Mouse (Mus musculus) heart, adult 8-10 months (tissue): ENCODE results near the gene Eif2a. TPM values are rescaled to one million over a fixed set of nuclear protein-coding genes. Genes with fewer than 3 reads are reported as not detected.
A peak's percentile ranks its signal among the peaks of the same experiment; 100 is the strongest.

ENCODE experiments used
- DNase-seq: peaks from one replicate; pipeline ENCODE4 v3.0.0; 2022; ENCODE audit warnings: low spot score
- total RNA-seq, 4 experiments: library from RNA; stranded (reverse); gene quantifications; 2 replicates each; pipeline ENCODE4 v1.2.4; 2022

The Eif2a gene
- 10 to 100 TPM; 35.5 to 36.8 (median 35.8) TPM for total RNA-seq

DNA sequence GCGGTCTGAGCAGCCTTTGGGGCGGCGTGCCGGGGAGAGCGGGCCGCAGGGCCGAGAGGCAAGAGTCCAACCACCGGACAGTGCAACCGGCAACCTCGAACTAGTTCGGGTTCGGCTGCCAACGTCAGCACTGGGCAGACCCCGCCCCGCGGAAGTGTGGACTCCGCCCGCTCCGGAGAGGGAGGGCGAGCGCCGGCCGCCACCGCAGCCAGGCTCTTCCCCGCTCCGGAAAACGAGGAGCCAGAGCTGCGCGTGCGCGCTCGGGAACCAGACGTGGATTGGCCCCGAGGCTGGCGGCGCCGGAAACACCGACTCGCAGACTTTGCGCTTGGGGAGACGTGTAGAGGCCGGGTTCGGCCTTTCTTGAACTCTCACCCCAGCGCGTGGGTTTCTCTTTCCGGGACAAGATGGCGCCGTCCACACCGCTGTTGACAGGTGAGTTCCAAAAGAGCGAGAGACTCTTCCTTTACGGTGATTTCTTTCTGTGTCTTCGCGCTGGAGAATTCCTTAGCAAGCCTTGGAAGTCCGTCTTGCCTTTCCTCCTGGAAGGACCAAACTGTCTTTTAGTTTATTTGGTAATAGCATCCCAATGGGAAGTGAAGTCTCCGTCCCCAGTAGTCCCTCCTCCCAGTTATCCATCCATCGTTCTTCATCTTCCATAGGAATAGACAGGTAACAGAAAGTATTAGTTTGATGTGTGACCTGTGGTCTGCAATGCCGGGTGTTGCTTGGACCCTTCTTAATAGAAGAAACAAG is at the start of gene Eif2a, which contains the start of gene Serp1:
Gene Eif2a (plus strand): TSS at position 170 of the 756 bp plus-strand sequence.
Gene Serp1 (minus strand): TSS at position 241 of the 756 bp plus-strand sequence.
- DNase-seq: peak; percentile 99

GRCm38 (mm10) chr3:58478755-58479455 is 46.7 kb upstream of the Eif2a start:
- DNase-seq: no peak

- DNase-seq: no peak
Observed at GRCm38 (mm10) chr3:58485883-58486282, 39.7 kb upstream of the Eif2a start.

GRCm38 (mm10) chr3:58487121-58487520 is 38.5 kb upstream of the Eif2a start:
- no peak for DNase-seq

DNA sequence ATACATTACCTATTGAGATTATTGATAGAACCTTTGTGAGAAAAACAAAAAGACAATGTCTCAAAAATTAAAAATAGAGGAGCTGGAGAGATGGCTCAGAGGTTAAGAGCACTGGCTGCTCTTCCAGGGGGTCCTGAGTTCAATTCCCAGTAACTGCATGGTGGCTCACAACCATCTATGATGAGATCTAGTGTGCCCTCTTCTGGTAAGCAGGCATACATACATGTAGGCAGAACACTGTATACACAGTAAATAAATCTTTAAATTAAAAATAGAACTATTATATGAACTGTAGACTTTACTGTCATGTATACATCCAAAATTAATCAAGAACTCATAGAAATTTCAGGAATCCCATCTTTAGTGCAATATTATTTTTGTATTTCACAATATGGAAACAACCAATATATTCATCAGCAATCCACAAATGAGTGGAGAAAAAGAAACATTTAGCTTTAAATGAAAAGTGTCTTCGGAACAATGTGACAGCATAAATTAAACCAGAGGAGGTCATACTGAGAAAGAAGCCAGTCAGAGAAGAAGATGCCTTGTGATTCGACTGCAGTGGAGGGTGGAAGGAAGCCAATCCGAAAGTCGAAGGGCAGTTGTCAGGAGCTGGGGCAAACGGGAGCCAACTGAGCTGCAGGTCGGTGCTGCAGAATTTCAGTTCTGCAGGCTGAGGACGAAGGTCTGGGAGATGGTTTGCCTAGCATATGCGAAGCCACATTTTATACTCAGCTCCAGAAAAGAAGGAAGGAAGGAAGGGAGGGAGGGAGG is 37.4 kb upstream of the Eif2a start:
- no peak for DNase-seq

- peak; percentile 26 for DNase-seq
Observed at GRCm38 (mm10) chr3:58490787-58491186, 34.8 kb upstream of the Eif2a start.

DNA sequence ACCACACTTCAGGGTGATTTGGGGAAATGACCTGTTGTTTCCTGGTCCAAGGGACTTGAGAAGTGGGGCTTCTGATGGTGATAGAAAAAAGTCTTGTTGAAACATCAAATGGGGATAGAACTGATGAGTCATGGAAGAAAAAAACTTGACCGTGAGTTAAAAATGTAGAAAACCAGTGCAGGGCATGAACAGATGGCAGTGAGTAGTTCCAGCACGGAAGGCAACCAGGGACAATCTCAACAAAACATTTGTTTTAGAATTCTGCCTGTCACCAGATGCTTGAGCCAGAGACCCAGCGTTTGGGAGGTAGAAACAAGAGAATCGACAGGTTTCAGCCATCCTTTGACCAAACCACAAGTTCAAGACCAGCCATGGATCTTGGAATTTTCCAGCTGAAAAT is 32.0 kb upstream of the Eif2a start:
- no peak for DNase-seq

DNA sequence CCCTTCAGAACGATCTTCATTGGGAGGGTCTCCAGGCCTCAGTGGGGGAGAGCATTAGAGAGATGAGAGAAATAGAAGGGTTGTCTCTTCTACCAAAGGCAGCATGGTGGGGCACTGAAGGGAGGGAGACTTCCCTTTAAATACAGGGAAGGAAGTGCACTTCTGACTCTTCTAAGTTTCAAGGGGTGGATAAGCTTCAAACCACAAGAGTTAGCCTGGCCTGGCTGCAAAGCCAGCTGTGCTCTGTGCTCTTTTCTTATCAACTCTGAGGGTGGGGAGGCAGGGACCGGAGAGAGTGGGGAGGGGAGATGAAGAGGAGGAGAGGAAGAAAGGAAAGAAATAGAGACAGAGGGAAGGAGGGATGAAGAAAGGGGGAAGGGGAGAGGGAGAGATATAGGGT is 23.7 kb upstream of the Eif2a start:
- DNase-seq: no peak

DNA sequence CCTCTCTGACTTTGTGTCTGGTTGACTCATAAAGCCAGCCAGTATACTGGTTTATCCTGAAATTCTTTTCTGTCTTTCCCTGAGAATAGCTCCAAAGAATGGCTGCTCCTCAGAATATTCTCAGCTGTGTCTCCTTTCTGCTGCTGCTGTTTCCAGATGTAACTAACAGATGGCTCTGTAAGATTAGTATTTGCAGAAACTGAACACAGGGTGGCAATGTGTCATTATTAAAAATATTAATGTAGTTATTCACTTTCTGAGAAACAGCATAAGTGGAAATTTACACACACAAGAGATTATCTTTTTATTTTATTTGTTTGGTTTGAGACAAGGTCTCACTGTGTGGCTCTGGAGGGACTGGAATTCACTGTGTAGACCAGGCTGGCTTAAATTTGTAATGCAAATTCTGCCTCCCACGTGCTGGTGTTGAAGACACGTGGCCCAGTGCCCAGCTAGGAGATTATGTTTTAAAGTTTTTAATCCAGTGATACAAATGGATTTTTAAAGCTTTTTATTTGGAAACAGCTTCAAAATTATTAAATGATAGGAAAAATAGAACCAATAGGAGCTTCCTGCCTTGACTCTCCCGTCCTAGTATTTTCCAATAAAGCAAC is 21.8 kb upstream of the Eif2a start:
- no peak for DNase-seq

DNA sequence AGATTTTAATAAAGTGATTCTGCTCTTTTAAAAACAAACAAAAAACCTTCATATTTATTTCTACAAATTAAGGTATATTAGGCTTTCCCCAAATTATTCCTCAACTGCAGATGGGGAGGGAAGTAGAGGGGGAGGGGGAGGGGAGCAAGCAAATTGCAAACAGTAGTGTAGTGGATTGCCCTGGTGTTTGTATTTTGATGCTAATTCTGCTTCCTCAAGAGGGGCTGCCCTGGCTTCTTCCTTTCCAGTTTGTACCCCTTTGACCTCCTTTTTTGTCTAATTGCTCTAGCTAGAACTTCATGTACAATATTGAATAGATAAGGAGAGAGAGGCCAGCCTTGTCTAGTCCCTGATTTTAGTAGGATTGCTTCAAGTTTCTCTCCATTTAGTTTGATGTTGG is 20.9 kb upstream of the Eif2a start:
- no peak for DNase-seq

DNA sequence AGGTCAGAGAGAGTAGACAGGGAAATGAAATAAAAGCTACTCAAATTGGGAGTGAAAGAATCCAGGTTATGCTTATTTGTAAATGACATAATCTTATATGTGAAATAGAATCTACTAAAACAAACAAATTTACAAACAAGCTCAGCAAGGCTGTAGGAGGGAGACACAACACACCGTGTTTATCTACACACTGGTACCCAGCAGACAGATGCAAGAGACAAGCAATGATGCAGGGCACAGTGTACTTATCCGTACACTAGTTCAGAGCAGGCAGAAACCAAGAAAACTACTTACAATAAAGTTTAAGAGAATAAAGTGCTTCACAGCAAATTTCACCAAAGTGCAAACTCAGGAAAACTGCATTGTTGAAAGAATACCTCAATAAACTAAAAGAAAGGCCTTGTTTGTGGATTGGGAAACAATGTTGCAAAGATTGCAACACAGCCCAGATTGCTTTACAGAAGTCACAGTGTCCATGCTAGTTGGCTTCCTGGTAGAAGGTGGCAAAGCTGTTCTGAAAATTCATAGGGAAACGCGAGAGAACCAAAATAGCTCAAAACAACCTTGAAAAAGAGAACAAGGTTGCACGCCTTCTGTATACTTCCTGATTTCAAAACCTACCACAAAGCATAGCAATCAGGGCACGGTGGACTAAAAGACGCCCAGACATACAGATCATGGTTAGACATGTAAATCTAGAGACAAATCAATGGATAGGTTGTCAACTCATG is 17.4 kb upstream of the Eif2a start:
- no peak for DNase-seq

DNA sequence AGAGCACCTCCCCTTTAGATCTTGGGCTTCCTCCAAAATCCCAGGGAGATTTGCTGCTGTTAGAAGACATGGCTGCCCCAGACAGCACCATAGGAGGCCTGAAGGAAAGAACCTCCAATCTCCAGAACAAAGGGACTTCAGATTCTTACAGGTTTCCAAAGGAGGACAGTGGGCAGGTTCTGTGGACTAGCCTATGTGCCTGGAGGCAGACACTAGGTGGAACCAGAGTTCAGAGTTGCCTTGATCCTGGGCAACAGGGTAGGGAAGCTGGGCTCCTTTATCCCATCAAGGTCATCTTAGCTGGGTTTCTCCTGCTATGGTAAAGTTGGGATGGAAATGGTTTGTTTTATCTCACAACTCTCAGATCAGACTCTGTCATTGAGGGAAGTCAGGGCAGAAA is 14.0 kb upstream of the Eif2a start:
- no peak for DNase-seq

GRCm38 (mm10) chr3:58512740-58513139 is 12.9 kb upstream of the Eif2a start:
- DNase-seq: no peak

GRCm38 (mm10) chr3:58513483-58513882 is 12.1 kb upstream of the Eif2a start:
- DNase-seq: no peak

- no peak for DNase-seq
Observed at GRCm38 (mm10) chr3:58515947-58516601, 9.5 kb upstream of the Eif2a start.

GRCm38 (mm10) chr3:58516602-58516976 is 9.0 kb upstream of the Eif2a start:
- no peak for DNase-seq

DNA sequence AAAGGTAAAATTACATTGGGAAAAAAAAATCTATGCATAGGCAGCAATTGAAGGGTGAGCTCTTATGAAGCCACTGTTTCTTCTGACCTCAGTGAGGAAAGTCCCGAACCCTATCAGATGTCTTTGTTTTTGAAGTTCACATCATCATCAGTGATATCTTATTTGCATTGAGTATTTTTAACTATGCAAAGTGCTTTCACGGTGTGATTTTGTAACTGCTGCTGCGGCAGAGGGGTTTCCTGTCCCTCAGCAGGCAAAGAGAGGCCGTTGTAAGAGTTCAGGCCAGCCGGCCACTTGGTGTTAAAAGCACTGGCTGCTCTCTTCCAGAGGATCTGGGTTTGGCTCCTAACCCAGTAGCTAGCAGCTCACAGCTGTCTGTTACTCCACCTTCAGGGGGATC is 8.4 kb upstream of the Eif2a start:
- no peak for DNase-seq

- DNase-seq: no peak
Observed at GRCm38 (mm10) chr3:58517800-58518199, 7.8 kb upstream of the Eif2a start.

- DNase-seq: no peak
Observed at GRCm38 (mm10) chr3:58518962-58519361, 6.7 kb upstream of the Eif2a start.

- DNase-seq: no peak
Observed at GRCm38 (mm10) chr3:58519536-58519935, 6.1 kb upstream of the Eif2a start.

GRCm38 (mm10) chr3:58520286-58520685 is 5.3 kb upstream of the Eif2a start:
- DNase-seq: peak; percentile 23
